Mouse (Mus musculus) lung, embryonic 14.5 days (tissue): ENCODE measurements around the gene Cecr2. TPM values are rescaled to one million over a fixed set of nuclear protein-coding genes. Genes with fewer than 3 reads are reported as not detected.

ENCODE experiments used
- ATAC-seq: fragments of 200-750 bp; cut with Nextera tagmentation; 2 replicates; pipeline ENCODE4 v1.8.0; 2017; ENCODE audit warnings: mild to moderate bottlenecking, moderate TSS enrichment, moderate library complexity; ENCODE audit not compliant: insufficient read depth
- DNase-seq: peaks from one replicate; pipeline ENCODE4 v3.0.0-alpha.2; 2015
- H3K27ac ChIP-seq: fragments of 300-500 bp; sonication (generic); 2 replicates; pipeline ENCODE4 v1.5.1; 2014; ENCODE audit warnings: low read depth, mild to moderate bottlenecking, moderate library complexity
- H3K27me3 ChIP-seq: fragments of 300-500 bp; sonication (generic); 2 replicates; pipeline ENCODE4 v1.6.1; 2014; ENCODE audit warnings: low read length, control low read depth; ENCODE audit not compliant: insufficient read depth
- H3K36me3 ChIP-seq: fragments of 300-500 bp; sonication (generic); 2 replicates; pipeline ENCODE4 v1.6.1; 2014; ENCODE audit warnings: control low read depth; ENCODE audit not compliant: insufficient read depth
- H3K4me1 ChIP-seq: fragments of 300-500 bp; sonication (generic); 2 replicates; pipeline ENCODE4 v1.6.1; 2014; ENCODE audit warnings: antibody characterized with exemption, control low read depth; ENCODE audit not compliant: insufficient read depth
- H3K4me2 ChIP-seq: fragments of 300-500 bp; sonication (generic); 2 replicates; pipeline ENCODE4 v1.6.1; 2014; ENCODE audit warnings: mild to moderate bottlenecking
- H3K4me3 ChIP-seq: fragments of 300-500 bp; sonication (generic); 2 replicates; pipeline ENCODE4 v1.5.1; 2014; ENCODE audit warnings: low read depth, low read length
- H3K9ac ChIP-seq: fragments of 300-500 bp; sonication (generic); 2 replicates; pipeline ENCODE4 v1.6.1; 2014
- H3K9me3 ChIP-seq: fragments of 300-500 bp; sonication (generic); 2 replicates; pipeline ENCODE4 v1.6.1; 2016; ENCODE audit warnings: low read depth, low read length, control low read depth
- CTCF ChIP-seq: IDR thresholded peaks from 2 replicates; pipeline ENCODE4 v1.5.1; 2016; ENCODE audit warnings: antibody characterized with exemption, low read depth
- WGBS: fragments of 180-500 bp; shearing (Covaris S2); extraction: QIAGEN DNeasy Blood & Tissue Kit; methylation state at CpG from one replicate; pipeline ENCODE4 v1.1.7; 2014; 5-methylcytosine and 5-hydroxymethylcytosine counted together
- polyA plus RNA-seq: library from polyadenylated mRNA; unstranded; fragments of >200 nt; fragmentation: Nextera tagmentation; extraction: Ambion mirVana; gene quantifications from 2 replicates; pipeline ENCODE4 v1.2.1, GENCODE M21; 2014

Gene Cecr2
- polyA plus RNA-seq, 1 experiment from 2014 or later, result 3.8 TPM

DNA sequence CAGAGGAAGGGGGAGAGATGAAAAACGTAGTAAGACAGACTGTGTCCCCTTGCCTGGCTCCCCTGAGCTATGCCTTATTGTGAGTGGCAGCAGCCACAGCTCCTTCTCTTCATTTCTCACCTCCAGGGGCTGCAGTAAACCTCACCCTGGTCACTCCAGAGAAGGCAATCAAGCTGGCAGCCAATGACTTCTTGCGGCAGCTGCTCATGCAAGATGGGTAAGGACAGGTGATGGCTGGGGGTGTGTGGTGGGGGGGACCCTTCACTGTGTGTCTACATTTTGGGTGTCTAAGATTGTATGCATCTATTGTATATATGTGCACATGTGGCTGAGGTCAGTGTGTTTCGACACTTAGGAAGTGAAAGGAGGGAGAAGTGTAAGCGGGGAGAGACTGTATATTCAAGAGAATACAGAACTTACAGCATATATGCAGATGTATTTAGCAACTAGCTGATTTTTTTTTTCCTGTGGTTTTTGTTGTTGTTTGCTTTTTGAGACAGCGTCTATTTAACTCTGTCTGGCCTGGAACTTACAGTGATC lies 122.0 kb downstream of the Cecr2 start:
- Histone ChIP-seq H3K36me3 (peaks cover 9% of the 10 kb centered on the region; the same call in 1 of the 2 replicates), H3K4me2 (no peak overlapping the region), H3K4me3 (no peak overlapping the region), H3K9me3 (no peaks in the 10 kb centered on the region), H3K27ac (no peak overlapping the region), H3K9ac (no peak overlapping the region), H3K4me1 (no peaks in the 10 kb centered on the region), H3K27me3 (no peaks in the 10 kb centered on the region)
- DNase-seq (no peak), ATAC-seq (no peak)
- no peak for TF ChIP-seq CTCF
- 52% methylated on average over 5 of the region's 5 CpGs for WGBS

DNA sequence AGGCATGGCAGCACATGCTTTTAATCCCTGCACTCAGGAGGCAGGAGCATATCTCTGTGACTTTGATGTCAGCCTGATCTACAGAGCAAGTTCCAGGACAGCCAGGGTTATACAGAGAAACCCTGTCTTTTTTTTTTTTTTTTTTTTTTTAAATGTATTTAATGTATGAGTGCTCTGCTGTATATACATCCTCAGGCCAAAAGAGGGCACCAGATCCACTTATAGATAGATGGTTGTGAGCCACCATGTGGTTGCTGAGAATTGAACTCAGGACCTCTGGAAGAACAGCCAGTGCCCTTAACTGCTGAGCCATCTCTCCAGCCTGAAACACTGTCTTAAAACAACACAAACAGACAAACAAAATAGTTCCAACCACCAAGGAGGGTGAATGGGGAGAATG lies 122.7 kb downstream of the Cecr2 start:
- Histone ChIP-seq H3K9ac (no peak overlapping the region), H3K36me3 (peaks cover 17% of the 10 kb centered on the region; the same call in 1 of the 2 replicates), H3K27ac (no peak overlapping the region), H3K4me2 (no peak overlapping the region), H3K4me3 (no peak overlapping the region), H3K27me3 (no peaks in the 10 kb centered on the region), H3K4me1 (no peaks in the 10 kb centered on the region), H3K9me3 (no peaks in the 10 kb centered on the region)
- DNase-seq (peak; percentile 58), ATAC-seq (no peak)
- no peak; the same call in 1 of the 2 replicates for TF ChIP-seq CTCF

DNA sequence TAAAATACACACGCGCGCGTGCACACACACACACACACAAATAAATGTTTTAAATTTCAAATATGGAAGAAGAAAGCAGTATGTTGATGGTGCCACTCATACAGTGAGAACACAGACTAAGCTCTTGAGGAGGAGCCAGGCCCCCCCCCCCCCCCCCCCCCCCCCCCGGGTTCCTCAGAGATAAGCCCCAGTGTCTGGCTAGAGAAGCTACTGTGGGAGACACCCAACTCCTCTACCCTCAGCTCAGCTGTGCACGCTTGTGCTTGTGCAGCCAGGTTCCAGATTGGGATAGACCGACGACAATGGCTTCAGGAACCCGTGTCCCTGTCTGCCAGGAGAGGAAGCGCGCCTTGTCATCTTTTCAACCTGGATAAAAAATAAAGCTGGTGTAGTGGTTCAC lies 124.0 kb downstream of the Cecr2 start:
- Histone ChIP-seq H3K9me3 (no peaks in the 10 kb centered on the region), H3K36me3 (peaks cover 28% of the 10 kb centered on the region), H3K27ac (no peak overlapping the region), H3K27me3 (no peaks in the 10 kb centered on the region), H3K4me2 (no peak overlapping the region), H3K9ac (no peak overlapping the region), H3K4me1 (no peaks in the 10 kb centered on the region), H3K4me3 (no peak overlapping the region)
- ATAC-seq (0 out of 2 replicates have a peak, but pooled peaks have one; percentile 13), DNase-seq (no peak)
- WGBS, result 86% methylated on average over 10 of the region's 11 CpGs
- TF ChIP-seq CTCF, result no peak

DNA sequence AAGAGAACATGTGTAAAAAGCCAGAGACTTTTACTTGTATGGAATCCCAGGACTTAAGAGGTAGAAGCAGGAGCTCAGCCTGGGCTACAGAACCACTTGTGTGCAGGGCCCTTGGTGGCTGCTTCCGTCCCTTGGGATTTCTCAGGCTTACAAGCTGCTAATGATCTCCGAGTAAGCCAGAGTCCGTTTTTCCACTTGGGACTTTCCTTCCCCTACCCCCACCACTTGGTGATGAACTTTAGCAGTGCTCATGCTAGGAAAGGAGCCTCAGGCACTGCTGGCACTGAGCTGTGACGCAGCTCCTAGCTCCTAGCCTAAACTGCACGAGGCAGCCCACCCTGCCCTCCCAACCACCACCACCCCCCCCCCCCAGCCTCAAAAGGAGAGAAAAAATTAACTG lies 124.5 kb downstream of the Cecr2 start:
- H3K27ac ChIP-seq, result no peak overlapping the region
- no peak overlapping the region for H3K4me2 ChIP-seq
- TF ChIP-seq CTCF, result no peak
- no peak overlapping the region for H3K4me3 ChIP-seq
- H3K9ac ChIP-seq, result no peak overlapping the region
- no peak for DNase-seq
- no peaks in the 10 kb centered on the region for H3K9me3 ChIP-seq
- H3K4me1 ChIP-seq, result no peaks in the 10 kb centered on the region
- ATAC-seq, result no peak
- H3K27me3 ChIP-seq, result no peaks in the 10 kb centered on the region
- H3K36me3 ChIP-seq, result peaks cover 34% of the 10 kb centered on the region
- WGBS, result 61% methylated on average over 5 of the region's 5 CpGs

DNA sequence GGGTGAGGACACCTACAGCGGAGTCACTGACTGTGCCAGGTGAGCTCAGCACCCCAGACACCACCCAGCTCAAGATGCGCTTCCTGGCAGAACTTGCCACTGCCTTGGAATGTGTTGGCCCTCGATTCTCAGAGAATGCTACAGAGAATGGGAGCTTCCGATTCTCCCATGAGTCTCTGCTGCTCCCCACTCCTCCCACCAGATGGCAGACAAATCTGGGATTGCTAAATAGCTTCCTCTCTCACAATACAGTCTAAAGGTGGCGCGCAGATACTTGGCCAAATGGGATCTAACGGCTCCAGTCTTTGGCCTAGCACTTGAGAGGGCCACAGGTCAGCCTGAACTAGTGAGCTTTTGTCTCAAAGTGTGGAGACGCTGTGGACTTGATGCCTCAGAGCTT lies 126.8 kb downstream of the Cecr2 start:
- ATAC-seq, result no peak
- Histone ChIP-seq H3K27me3 (no peaks in the 10 kb centered on the region), H3K4me2 (no peak overlapping the region), H3K36me3 (peaks cover 56% of the 10 kb centered on the region), H3K27ac (no peak overlapping the region), H3K9me3 (no peaks in the 10 kb centered on the region), H3K4me3 (no peak overlapping the region), H3K4me1 (no peaks in the 10 kb centered on the region), H3K9ac (no peak overlapping the region)
- WGBS, result 86% methylated on average over 8 of the region's 8 CpGs
- TF ChIP-seq CTCF, result no peak
- DNase-seq, result no peak

DNA sequence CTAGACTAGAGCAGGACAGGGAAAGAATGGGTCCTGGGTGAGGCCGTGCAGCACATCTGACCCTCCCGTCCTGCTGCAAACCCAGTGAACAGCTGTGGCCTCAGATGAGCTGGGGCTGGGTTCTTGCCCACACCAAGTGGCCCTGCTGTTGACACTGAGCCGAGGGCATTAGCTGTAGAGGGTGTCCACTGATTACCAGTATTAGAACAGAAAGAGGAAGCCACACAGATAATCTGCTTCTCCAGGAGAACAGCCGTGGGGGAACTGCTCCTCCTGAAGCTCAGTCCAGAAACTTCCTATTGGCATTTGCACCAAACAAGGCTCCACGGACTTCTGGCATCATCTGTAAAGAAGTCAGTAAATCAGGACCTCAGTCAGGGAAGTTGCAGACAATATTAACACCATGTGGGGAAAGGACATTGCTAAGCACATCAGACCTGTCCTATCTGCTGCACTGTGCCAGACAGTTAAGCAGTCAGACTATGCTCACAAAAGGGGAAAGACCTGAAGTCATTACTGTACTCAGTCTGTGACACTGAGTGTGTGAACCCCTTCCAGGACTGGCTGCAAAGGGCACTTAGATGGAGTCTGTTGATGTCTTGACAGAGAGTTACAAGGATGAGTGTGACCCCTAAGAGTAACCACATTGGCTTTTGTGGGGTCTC lies 129.4 kb downstream of the Cecr2 start:
- H3K4me2 ChIP-seq, result no peak overlapping the region
- DNase-seq (no peak), ATAC-seq (no peak)
- H3K4me1 ChIP-seq, result no peaks in the 10 kb centered on the region
- TF ChIP-seq CTCF, result no peak
- H3K27ac ChIP-seq, result no peak overlapping the region
- H3K27me3 ChIP-seq, result no peaks in the 10 kb centered on the region
- 78% methylated on average over 5 of the region's 5 CpGs for WGBS
- no peaks in the 10 kb centered on the region for H3K9me3 ChIP-seq
- no peak overlapping the region for H3K9ac ChIP-seq
- no peak overlapping the region for H3K4me3 ChIP-seq
- H3K36me3 ChIP-seq, result peaks cover 79% of the 10 kb centered on the region

DNA sequence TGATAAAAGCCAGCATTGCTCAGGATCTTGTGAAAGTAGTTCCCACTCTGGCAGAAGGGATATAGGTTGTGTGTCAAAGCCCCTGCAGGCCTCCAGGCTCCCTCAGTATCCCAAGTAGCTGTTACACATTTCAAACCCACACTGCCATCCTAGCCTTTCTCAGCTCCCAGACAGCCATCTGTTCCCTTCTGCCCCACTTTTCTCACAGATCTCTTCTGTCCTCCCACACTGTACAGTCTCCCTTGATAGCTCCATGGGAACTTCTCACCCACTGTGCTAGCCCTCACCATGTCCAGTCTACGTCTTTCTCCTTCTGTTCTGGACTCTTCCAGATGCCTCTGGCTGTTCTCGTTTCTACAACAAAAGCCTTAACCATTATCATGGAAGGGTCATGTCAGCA lies 129.9 kb downstream of the Cecr2 start:
- no peak for TF ChIP-seq CTCF
- Histone ChIP-seq H3K4me1 (no peaks in the 10 kb centered on the region), H3K9me3 (no peaks in the 10 kb centered on the region), H3K4me3 (no peak overlapping the region), H3K9ac (no peak overlapping the region), H3K27ac (no peak overlapping the region), H3K27me3 (no peaks in the 10 kb centered on the region), H3K36me3 (peaks cover 84% of the 10 kb centered on the region), H3K4me2 (no peak overlapping the region)
- WGBS, result 79% methylated on average over 2 of the region's 2 CpGs
- DNase-seq (no peak), ATAC-seq (no peak)
